Mouse (Mus musculus): ENCODE measurements around the gene Rnf17.

The Rnf17 gene

DNA sequence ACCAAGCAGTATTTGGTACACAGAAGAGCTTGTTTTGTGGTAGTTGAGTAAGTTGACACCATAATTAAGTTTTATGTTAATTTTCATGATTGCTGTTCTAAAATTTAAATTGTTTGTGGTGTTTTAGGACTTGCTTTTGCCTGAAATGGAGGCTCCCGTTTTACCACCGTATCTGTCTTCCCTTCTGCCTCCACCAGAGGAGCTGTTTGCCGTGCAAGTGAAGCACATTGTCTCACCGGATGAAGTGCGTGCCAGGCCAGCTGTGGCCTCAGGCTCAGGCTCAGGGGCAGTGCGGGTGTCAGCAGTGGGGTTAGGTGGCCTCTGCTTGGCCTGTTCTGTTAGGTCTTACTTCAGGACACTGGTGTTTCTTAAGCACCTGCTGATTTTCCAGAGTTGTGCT lies 109.7 kb downstream of the Rnf17 start:
- peak; percentile 16 for DNase-seq (ENCODE audit: low read depth)

- DNase-seq (ENCODE audit: low read depth), result no peak
Observed at GRCm38 (mm10) chr14:56514775-56515174, 112.4 kb downstream of the Rnf17 start.

- no peak for DNase-seq (ENCODE audit: low read depth)
Observed at GRCm38 (mm10) chr14:56530788-56531187, 128.4 kb downstream of the Rnf17 start.

DNA sequence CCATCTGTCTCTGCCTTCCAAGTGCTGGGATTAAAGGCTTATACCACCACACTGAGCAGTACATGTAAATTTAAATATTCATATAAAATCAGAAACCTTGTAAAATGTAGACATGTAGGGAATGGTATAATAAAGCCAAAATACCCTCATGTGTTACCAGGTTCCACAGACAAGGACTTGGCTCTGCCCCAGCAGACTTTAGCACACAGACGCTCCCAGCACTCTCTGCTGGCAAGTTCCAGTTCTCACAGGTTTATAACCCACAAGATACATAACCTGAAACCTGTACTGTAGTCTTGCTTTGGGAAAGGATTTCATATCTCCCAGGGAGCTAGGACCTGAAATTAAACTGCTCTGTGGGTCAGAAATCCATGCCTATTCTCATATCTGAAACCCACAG lies 142.6 kb downstream of the Rnf17 start:
- DNase-seq (ENCODE audit: low read depth), result no peak

GRCm38 (mm10) chr14:56545491-56545890 lies 143.1 kb downstream of the Rnf17 start:
- no peak for DNase-seq (ENCODE audit: low read depth)

DNA sequence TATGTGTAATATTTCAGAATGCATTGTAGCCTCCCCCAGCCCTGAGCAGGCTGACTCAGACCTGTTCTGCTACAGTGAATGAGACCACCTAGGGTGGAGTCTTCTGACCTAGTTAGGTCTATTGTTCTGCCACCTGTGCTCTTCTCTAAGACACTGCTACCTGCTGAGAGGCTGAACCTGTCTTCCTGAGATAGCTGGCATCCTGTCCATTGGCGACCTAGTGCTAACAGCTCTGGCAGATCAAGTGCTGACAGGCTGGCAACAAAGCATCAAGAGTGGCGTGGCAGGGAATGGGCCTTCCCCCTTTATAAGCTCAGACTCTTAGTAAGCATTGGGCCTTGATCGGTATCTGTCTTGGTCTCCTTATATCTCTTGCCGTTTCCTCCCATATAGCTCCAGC lies 148.6 kb downstream of the Rnf17 start:
- DNase-seq (ENCODE audit: low read depth), result no peak

GRCm38 (mm10) chr14:56552924-56553323 lies 150.5 kb downstream of the Rnf17 start:
- no peak for DNase-seq (ENCODE audit: low read depth)

DNA sequence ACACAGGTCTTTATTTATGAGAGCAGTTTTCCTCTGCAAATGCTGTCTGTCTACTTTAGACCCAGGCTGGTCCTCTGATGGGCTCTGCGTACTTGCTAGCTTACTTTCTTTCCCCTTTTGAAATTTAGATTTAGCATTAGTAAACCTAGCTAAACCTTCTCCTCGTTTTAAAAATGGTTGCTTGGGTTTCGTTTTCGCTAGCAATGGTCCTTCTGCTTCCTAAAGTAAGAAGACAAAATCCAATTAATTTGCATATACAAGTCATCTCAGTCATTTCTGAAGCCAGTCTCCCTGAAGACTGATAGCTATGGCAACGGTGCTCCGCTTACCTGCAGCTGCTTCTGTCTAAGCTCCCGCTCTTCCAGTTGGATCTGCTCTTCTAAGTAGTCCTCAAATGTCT lies 150.9 kb downstream of the Rnf17 start:
- DNase-seq (ENCODE audit: low read depth), result no peak

GRCm38 (mm10) chr14:56554716-56555115 lies 152.3 kb downstream of the Rnf17 start:
- DNase-seq (ENCODE audit: low read depth), result no peak

DNA sequence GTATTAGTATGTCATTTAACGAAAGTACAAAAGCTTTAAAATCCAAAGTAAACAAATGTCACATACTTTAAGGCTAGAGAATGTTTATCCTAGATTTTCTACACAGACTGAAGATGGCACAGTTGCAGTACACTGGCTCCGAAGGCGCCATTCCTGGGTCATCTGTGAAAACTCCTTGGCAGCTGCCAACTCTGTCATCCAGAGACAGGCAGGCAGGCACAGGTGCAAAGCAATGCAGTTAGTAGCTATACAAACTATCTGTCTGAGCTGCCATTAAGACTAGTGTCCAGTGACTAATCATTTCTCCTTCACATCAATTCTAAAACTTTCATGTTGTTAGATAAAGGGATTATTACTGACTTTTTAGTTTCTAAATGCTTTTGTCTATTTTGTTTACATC lies 156.8 kb downstream of the Rnf17 start:
- DNase-seq (ENCODE audit: low read depth), result no peak

DNA sequence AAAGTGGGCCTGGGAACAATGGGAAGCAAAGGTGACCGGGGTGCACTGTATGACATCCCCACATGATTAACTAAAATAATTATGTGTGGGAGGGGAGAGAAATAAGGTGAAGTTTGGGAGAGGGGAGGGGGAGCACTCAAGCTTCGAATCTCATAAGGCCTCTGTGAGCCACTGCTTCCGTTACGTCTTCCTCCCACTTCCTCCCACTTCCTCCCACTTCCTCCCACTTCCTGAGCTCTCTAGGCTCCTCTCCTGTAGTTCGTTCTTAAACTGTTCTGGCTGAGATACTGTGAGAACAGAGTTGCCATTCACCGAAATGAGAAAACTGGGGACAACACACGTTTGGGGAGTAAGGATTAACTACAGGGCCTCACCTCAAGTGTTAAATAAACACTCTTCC lies 165.1 kb downstream of the Rnf17 start:
- DNase-seq (ENCODE audit: low read depth), result peak; percentile 52

GRCm38 (mm10) chr14:56569041-56569440 lies 166.7 kb downstream of the Rnf17 start:
- DNase-seq (ENCODE audit: low read depth), result peak; percentile 15

GRCm38 (mm10) chr14:56571310-56572093 lies 169.1 kb downstream of the Rnf17 start:
- peak; percentile 97 for DNase-seq (ENCODE audit: low read depth)

GRCm38 (mm10) chr14:56572546-56572945 lies 170.2 kb downstream of the Rnf17 start:
- no peak for DNase-seq (ENCODE audit: low read depth)

Data from induced T-regulatory cell, adult 2 months (primary cell).